Mouse (Mus musculus): ENCODE data around the gene Cdk14.

Cdk14 gene

GRCm38 (mm10) chr5:5313195-5313760 lies 106.8 kb downstream of the Cdk14 start:
- no peak for DNase-seq (ENCODE audit: low spot score)

- no peak for DNase-seq (ENCODE audit: low spot score)
These were observed 114.8 kb downstream of the Cdk14 start for GRCm38 (mm10) chr5:5305286-5305685.

- DNase-seq (ENCODE audit: low spot score): no peak
These were observed 116.9 kb downstream of the Cdk14 start for GRCm38 (mm10) chr5:5303102-5303670.

GRCm38 (mm10) chr5:5301571-5302079 lies 118.5 kb downstream of the Cdk14 start:
- no peak for DNase-seq (ENCODE audit: low spot score)

GRCm38 (mm10) chr5:5300998-5301397 lies 119.1 kb downstream of the Cdk14 start:
- DNase-seq (ENCODE audit: low spot score): no peak

GRCm38 (mm10) chr5:5300290-5300689 lies 119.8 kb downstream of the Cdk14 start:
- DNase-seq (ENCODE audit: low spot score): no peak

GRCm38 (mm10) chr5:5297222-5297621 lies 122.9 kb downstream of the Cdk14 start:
- DNase-seq (ENCODE audit: low spot score): no peak

- DNase-seq (ENCODE audit: low spot score): no peak
These were observed 123.3 kb downstream of the Cdk14 start for GRCm38 (mm10) chr5:5296773-5297172.

- DNase-seq (ENCODE audit: low spot score): peak; percentile 22
These were observed 127.1 kb downstream of the Cdk14 start for GRCm38 (mm10) chr5:5292830-5293542.

- DNase-seq (ENCODE audit: low spot score): no peak
These were observed 128.7 kb downstream of the Cdk14 start for GRCm38 (mm10) chr5:5291321-5291991.

- no peak for DNase-seq (ENCODE audit: low spot score)
These were observed 129.4 kb downstream of the Cdk14 start for GRCm38 (mm10) chr5:5290714-5291113.

- DNase-seq (ENCODE audit: low spot score): no peak
These were observed 134.2 kb downstream of the Cdk14 start for GRCm38 (mm10) chr5:5285876-5286275.

GRCm38 (mm10) chr5:5284531-5284930 lies 135.6 kb downstream of the Cdk14 start:
- no peak for DNase-seq (ENCODE audit: low spot score)

- DNase-seq (ENCODE audit: low spot score): no peak
These were observed 136.2 kb downstream of the Cdk14 start for GRCm38 (mm10) chr5:5283756-5284430.

- no peak for DNase-seq (ENCODE audit: low spot score)
These were observed 137.7 kb downstream of the Cdk14 start for GRCm38 (mm10) chr5:5282425-5282824.

GRCm38 (mm10) chr5:5275321-5275720 lies 144.8 kb downstream of the Cdk14 start:
- DNase-seq (ENCODE audit: low spot score): no peak

- DNase-seq (ENCODE audit: low spot score): no peak
These were observed 145.8 kb downstream of the Cdk14 start for GRCm38 (mm10) chr5:5274318-5274717.

- no peak for DNase-seq (ENCODE audit: low spot score)
These were observed 153.4 kb downstream of the Cdk14 start for GRCm38 (mm10) chr5:5266787-5267126.

- DNase-seq (ENCODE audit: low spot score): peak; percentile 82
These were observed 154.0 kb downstream of the Cdk14 start for GRCm38 (mm10) chr5:5265861-5266786.

GRCm38 (mm10) chr5:5265401-5265841 lies 154.7 kb downstream of the Cdk14 start:
- no peak for DNase-seq (ENCODE audit: low spot score)

GRCm38 (mm10) chr5:5264712-5265111 lies 155.4 kb downstream of the Cdk14 start:
- no peak for DNase-seq (ENCODE audit: low spot score)
